Mouse (Mus musculus): ENCODE data around the gene Gm14326.
"Not testable (repeated sequence)": the region's sequence is repeated elsewhere in the genome, so short reads cannot be mapped to it uniquely, and the experiment has no call there.

Gm14326 gene

GRCm38 (mm10) chr2:177957145-177957544 is at the start of gene Gm14326:
Gm14326 (minus strand) TSS chr2:177957297.
- peak; percentile 74 to 92 for DNase-seq

DNA sequence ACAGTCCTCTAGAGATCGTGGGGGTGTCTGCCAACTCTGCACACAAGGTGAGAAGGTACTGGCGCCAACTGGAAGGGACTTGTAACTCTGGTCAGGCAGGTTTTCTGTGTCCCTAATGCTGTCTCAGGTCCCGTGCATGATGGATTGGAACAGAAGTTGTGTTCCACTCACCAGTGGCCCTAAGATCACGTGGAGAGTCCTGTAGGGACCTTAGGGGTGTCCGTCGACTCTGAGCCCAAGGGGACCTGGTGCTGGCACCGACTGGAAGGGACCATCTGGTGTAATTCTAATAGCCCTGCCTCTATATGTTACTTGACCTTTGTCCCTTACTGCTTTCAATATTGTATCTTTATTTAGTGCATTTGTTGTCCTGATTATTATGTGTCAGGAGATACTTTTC is 17.7 kb upstream of the Gm14326 start:
- DNase-seq, result peak in 1 of 2 experiments; percentile 33

DNA sequence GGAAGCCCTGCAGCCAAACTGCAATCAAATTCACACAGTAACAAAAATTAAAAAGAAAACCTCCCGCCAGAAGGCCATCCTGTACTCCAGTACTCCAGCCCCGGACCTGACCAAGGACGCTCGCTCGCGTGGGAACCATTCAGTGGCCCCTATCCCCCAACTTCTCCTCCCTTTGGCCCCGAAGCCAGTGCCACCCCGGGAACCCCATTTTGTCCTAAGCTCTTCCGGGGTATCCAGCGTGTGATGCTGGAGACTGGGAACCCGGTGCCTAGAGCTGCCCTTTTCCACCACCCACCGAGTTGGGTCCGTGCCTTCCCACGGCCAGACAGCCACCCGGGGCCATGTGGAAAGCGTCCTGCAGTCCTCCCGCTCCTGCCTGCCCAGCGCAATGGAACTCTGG is 363 bp downstream of the Gm14326 start:
- DNase-seq, result peak; percentile 9 to 53

DNA sequence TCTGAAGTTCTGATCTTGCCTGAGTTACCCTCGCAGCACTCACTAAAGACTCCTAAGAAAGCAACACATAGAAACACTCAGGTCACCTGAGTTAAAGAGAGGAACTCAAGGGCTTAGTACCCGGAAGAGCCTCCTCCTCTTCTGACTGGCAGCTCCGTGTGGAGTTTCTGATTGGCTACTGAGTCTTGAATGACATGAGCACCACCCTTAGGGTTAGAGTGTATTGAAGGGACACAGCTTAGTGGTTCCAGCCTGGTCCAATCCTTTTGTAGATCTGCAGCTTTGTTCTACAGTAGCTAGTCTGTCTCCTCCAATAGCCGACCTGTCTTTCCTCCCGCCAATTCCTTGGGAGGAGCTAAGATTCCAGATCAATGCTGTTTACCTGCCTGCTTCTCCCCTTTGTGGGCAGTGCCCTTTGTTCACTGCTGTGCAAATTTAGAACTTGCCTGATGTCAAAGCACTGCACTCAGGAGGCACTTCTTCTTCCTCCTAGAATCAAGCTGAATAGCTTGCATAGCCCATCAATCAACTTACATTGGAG is 31.5 kb downstream of the Gm14326 start, which contains the start of gene Zfp972:
TSS of gene Zfp972 (minus strand) at position 51 of the 541 bp plus-strand sequence.
- DNase-seq, result not testable (repeated sequence)

GRCm38 (mm10) chr2:177903276-177903675 is 53.8 kb downstream of the Gm14326 start:
- DNase-seq, result not testable (repeated sequence)

DNA sequence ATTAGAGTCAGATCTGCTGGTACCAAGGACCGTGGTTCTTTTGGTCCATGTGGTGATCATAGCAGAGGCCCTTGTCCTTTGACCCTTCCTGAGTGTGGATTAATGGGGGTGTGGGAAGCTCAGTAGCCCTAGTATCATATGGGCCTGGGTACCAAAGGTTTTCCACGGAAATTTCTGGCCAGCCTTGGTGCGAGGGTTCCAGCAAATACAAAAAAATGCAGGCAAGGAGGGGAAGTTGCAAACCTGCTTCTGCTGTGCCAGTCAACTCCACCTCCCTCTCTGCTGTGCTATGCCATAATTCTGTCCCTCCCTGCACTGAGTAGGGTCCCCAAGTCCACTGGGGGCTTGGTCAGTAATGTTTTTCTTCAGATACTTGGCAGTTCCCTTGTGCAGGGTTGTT is 58.9 kb downstream of the Gm14326 start:
- DNase-seq, result not testable (repeated sequence)

DNA sequence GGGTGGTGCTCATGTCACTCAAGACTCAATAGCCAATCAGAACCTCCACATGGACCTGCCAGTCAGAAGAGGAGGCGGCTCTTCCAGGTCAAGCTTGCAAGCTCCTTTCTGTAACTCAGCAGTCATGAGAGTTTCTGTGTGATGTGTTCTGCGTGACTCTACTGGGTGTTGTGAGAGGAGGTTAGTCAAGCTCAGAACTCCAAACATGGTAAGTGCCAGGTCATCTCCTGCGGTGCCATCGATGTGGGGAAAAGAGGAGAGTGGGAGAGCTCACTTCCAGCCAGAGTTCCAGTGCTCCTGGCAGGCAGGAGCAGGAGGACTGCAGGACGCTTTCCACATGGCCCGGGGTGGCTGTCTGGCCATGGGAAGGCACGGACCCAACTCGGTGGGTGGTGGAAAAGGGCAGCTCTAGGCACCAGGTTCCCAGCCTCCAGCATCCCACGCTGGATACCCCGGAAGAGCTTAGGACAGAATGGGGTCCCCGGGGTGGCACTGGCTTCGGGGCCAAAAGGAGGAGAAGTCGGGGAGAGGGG is 60.0 kb downstream of the Gm14326 start, which contains the start of gene Gm14327:
TSS of gene Gm14327 (plus strand) at position 51 of the 533 bp plus-strand sequence.
- not testable (repeated sequence) for DNase-seq

DNA sequence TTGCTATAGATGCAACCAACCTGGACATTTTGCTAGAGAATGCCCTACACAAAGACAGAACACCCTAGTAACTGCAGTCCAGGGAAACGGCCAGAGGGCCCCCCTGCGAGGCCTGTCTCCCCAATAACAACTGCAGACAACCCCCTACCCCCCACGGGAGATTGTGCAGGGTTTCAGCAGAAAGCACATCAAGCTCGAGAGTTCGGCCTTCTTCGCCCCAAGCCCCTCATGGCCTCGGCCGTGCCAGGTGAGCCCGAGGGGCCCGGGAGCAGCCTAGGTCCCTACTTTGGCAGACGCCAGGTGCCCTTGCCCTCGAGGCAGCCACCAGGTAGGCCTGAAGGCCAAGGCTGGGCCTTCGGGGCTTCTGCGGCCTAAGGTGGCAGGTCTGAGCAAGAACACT is 69.4 kb downstream of the Gm14326 start:
- DNase-seq, result peak in 1 of 2 experiments; percentile 32

Measured in kidney, postnatal 25 days (tissue).